Mouse (Mus musculus): Measurements from ENCODE around the gene Ptprh.
"Not testable (repeated sequence)": the region's sequence is repeated elsewhere in the genome, so short reads cannot be mapped to it uniquely, and the experiment has no call there.

Gene Ptprh

GRCm38 (mm10) chr7:4597046-4597445 is 6.8 kb downstream of the Ptprh start:
- DNase-seq = not testable (repeated sequence)

GRCm38 (mm10) chr7:4581481-4581880 is 22.4 kb downstream of the Ptprh start:
- DNase-seq = not testable (repeated sequence)

GRCm38 (mm10) chr7:4572361-4572760 is 31.5 kb downstream of the Ptprh start:
- not testable (repeated sequence) for DNase-seq

- DNase-seq = no peak
Measured at GRCm38 (mm10) chr7:4562660-4563059, 41.2 kb downstream of the Ptprh start.

GRCm38 (mm10) chr7:4557167-4557560 is 46.7 kb downstream of the Ptprh start:
- DNase-seq = no peak

GRCm38 (mm10) chr7:4556256-4557166 is 47.3 kb downstream of the Ptprh start:
- DNase-seq = peak; percentile 81

GRCm38 (mm10) chr7:4547221-4547641 is 56.6 kb downstream of the Ptprh start, which contains the start of gene Syt5:
Gene Syt5 (minus strand): TSS chr7:4547541.
- peak; percentile 29 for DNase-seq

- peak; percentile 77 for DNase-seq
Measured at GRCm38 (mm10) chr7:4546591-4547131, 57.2 kb downstream of the Ptprh start.

GRCm38 (mm10) chr7:4546050-4546449 is 57.8 kb downstream of the Ptprh start:
- DNase-seq = no peak

- DNase-seq = no peak
Measured at GRCm38 (mm10) chr7:4542013-4542412, 61.8 kb downstream of the Ptprh start.

- DNase-seq = no peak
Measured at GRCm38 (mm10) chr7:4541344-4541743, 62.5 kb downstream of the Ptprh start.

GRCm38 (mm10) chr7:4539019-4539418 is 64.8 kb downstream of the Ptprh start:
- DNase-seq = no peak

GRCm38 (mm10) chr7:4537181-4537580 is 66.7 kb downstream of the Ptprh start:
- DNase-seq = no peak

GRCm38 (mm10) chr7:4536369-4536768 is 67.5 kb downstream of the Ptprh start:
- DNase-seq = no peak

GRCm38 (mm10) chr7:4532005-4532729 is 71.7 kb downstream of the Ptprh start, which contains the start of gene Dnaaf3:
Gene Dnaaf3 (minus strand): TSS chr7:4532453.
- DNase-seq = no peak

- DNase-seq = not testable (repeated sequence)
Measured at GRCm38 (mm10) chr7:4530166-4530565, 73.7 kb downstream of the Ptprh start.

GRCm38 (mm10) chr7:4527302-4527689 is 76.5 kb downstream of the Ptprh start:
- no peak for DNase-seq

- peak; percentile 45 for DNase-seq
Measured at GRCm38 (mm10) chr7:4526341-4527301, 77.2 kb downstream of the Ptprh start.

- not testable (repeated sequence) for DNase-seq
Measured at GRCm38 (mm10) chr7:4524212-4524922, 79.5 kb downstream of the Ptprh start, which contains the start of gene Tnni3. Gene Tnni3 (minus strand): TSS chr7:4524229.

- no peak for DNase-seq
Measured at GRCm38 (mm10) chr7:4523205-4524130, 80.4 kb downstream of the Ptprh start.

All from cerebellum, adult 8-10 months (tissue).